Mouse (Mus musculus) lung, postnatal 25 days (tissue): ENCODE measurements around the gene Tsen15.

Source experiments
- DNase-seq: peaks from one replicate; pipeline ENCODE4 v3.0.0; 2022; ENCODE audit warnings: low spot score

Gene Tsen15

DNA sequence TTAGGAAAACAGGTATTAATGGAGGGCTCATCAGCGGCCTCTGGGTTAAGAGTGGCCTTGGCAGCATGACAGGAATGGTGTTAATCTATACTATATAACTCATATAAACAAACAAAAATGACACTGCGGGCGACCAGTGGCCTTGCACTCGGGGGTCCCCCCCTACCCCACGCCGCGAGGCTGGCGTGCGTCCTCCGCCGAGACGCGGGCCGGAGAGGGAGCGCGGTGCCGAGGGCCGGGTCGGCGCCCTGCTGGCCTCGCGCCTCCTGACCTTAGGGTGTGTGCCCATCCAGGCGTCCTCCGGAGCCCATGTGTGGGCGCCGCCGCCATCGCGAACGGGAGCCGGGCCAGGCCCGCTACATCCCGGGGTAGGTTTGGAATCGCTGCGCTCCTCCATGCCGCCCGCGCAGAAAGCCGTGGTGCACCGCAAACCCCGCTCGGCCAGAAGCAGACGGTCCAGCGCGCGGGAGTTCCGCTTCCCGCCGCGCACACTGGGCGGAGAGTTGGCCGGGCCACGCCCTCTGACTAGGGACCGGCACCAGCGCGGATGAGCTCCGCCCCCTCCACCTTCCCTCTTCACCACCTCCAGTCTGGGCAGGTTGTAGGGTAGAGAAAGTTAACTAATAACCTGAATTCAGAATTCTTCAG, at the start of gene Tsen15:
Gene Tsen15 (minus strand): TSS at position 501 of the 648 bp plus-strand sequence.
- DNase-seq = peak; percentile 88

GRCm38 (mm10) chr1:152434166-152434565, 47.7 kb upstream of the Tsen15 start:
- no peak for DNase-seq

DNA sequence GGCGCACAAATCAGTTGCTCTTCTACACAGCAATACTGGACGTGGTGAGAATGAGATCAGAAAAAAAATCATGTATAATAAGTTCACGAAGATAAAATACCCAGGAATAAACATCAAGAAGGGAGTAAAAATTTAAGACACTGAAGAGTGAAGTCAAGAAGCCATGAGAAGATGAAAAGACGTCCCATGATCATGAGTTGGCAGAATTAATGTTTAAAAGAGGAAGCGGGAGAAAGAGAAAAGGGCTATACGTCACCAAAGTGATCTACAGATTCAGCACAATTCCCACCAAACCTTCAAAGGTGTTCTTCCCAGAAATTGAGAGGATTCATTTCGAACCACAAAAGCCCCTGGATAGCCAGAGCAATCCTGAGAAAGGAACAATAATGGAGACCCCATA, 43.3 kb upstream of the Tsen15 start:
- DNase-seq = no peak

GRCm38 (mm10) chr1:152427912-152428581, 41.6 kb upstream of the Tsen15 start:
- DNase-seq = no peak

DNA sequence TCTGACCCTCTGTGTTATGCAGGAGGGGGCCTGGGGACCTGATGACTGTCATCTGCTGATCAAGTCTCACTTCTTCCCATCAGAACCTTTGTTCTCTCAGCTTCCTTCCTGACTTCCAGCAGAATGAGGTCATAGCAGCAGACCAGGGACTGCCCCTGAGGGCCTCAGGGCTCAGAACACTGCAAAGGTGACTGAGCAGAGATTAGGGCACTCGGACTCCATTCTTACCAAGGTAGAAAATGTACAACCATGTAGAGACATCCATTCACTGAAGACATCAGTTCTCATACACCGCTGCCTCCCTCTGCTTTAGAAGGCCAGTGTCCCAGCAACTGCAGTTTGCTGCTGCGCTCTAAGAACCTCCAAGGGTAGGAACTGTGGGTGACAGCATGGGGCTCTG, 36.6 kb upstream of the Tsen15 start:
- DNase-seq = no peak

DNA sequence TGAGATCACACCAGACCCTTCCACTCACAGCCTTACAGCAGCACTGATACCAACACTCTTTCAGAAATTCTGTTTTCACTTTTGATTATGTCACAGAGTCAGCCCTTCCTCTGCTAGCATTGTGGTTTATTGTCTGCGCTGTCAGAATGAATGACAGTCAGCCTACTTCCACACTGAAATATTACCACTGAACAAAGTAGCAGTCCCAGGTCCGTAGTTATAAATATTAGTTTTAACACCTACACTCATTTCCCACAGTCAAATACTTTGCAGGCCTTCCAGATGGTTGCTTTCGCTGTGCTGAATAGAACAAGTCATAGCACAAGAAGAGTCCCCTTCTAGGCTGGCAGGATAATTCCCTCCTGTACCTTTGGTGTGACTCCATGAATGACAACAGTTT, 35.8 kb upstream of the Tsen15 start:
- DNase-seq = no peak

GRCm38 (mm10) chr1:152417602-152418001, 31.1 kb upstream of the Tsen15 start:
- peak; percentile 31 for DNase-seq

DNA sequence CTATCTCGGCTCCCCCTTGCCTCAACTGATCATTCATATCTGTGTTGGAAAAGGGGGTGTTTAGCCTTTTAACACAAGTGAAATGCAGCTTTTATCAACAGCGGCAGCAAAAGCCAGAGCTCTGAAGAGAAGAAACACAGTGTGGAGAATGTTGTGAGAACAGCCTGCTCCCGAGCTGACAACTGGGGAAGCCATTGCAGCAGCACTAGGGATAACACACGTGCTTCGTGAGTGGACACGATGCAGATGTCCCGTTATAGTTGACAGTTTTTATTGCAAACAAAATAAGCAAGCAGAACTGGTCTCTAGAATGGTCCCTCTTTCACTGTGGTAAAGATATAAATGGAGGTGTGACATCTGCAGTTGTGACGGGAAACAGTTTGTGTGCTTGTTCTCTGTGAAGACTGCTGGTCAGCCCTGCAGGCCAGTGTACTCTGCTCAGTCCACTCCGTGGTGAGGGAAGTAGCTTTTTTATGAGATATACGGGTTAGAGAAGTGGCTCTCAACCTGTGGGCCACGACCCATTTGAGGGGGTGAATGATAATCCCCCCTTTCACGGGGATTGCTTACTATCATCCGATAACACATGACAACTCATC, 29.9 kb upstream of the Tsen15 start:
- no peak for DNase-seq

DNA sequence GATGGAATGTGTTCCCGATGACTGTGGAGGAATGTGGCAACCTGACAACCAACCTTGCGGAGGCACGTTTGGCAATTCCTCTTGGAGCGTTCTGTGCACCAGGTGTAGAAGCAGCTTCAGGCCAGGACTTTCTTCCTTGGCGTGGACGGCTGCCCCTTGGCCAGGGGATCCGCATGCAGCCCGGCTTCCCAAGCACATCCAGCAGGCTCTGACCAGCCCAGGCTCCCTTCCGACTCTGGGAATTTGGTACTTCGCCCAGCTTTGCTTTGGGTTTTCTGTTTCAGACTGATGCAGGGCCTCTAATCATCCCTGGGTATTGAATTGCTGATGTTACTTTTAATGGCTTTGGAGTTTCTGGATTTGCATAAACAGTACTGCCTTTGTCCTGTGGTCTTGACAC, 28.0 kb upstream of the Tsen15 start:
- no peak for DNase-seq

GRCm38 (mm10) chr1:152413961-152414360, 27.5 kb upstream of the Tsen15 start:
- no peak for DNase-seq

GRCm38 (mm10) chr1:152413116-152413515, 26.6 kb upstream of the Tsen15 start:
- DNase-seq = no peak

DNA sequence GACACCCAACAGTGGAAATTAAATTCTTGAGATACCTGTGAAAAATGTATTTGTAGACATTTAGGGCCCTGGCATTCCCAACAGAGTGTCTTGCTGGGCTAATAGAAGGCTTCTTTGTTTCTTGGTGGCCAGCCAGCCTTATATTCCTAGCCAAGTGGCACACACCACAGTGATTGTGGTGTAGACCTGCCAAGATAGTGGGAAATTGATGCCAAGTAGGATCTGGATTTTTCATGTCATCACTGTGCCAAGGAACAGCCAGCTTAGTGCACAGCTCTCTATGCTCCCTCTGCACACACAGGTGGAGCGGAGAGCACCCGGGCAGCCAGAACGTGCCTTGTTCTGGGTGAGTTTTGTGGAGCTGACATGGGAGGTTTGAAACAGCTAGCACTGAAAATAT, 24.2 kb upstream of the Tsen15 start:
- no peak for DNase-seq

DNA sequence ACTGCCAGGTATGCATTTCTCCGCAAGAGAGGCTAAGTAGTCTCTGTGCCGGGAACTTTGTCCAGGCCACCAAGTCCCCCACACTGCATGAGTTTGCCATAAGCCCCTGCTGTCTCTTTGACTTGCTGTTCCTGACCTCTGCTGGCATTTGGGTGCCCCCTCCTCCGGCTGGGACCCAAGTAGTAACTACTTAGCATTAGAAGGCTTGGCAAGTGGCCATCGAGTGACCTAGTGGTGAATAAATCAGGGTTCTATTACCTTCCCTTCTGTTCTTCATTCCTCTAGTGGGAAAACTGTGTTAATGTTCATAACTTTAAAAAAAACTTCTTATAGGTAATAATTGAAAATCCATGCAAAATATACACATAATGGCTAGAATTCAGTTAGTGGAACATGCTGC, 22.9 kb upstream of the Tsen15 start:
- no peak for DNase-seq

DNA sequence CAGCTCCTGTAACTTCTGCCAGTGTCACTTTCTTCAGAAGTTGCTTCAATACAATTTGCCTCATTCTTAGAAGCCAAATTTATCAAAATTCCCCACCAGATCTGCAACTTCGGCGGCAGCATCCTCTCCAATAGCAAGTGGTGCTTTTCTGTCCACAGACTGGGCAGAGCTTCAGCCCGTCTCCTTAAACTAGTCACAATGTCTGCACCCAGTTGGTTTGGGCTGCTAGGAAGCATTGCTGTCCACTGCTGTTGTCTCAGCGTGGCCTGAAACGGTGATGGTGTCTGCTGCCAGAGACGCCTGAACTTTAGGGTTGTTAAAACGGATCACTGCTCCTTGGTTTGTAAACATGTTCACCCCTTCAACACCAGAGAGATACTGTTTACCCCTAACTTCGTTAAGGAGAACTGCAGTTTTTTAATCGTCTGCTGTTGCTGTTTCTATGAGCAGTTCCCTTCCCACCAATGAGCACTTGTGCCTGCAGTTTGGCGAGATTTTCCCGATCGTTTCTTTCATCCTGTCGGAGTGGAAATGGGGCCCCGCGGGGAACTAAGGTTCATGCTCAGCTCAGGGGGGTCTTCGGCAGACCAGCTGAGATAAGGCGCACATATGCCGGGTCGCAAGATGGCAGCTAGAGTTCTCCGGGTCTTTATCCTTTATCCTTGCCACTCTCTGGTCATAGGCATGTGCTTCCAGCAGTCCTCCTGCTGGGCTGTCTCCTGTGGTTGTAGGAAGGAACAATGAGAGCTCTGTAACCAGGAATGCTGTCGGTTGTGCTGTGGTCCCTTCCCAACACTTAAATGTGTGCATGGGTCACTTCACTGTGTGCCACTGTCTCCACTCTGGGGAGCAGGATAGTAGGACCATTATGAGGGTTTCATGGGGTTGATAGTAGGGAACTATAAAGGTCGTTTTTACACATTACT, 20.8 kb upstream of the Tsen15 start:
- DNase-seq = no peak

GRCm38 (mm10) chr1:152400556-152401540, 14.4 kb upstream of the Tsen15 start:
- DNase-seq = no peak

- DNase-seq = peak; percentile 30
These were observed 13.5 kb upstream of the Tsen15 start, which contains the start of gene Colgalt2 for GRCm38 (mm10) chr1:152399790-152400555. Gene Colgalt2 (plus strand): TSS chr1:152399830.

- DNase-seq = no peak
These were observed 12.2 kb upstream of the Tsen15 start for GRCm38 (mm10) chr1:152398708-152399107.

DNA sequence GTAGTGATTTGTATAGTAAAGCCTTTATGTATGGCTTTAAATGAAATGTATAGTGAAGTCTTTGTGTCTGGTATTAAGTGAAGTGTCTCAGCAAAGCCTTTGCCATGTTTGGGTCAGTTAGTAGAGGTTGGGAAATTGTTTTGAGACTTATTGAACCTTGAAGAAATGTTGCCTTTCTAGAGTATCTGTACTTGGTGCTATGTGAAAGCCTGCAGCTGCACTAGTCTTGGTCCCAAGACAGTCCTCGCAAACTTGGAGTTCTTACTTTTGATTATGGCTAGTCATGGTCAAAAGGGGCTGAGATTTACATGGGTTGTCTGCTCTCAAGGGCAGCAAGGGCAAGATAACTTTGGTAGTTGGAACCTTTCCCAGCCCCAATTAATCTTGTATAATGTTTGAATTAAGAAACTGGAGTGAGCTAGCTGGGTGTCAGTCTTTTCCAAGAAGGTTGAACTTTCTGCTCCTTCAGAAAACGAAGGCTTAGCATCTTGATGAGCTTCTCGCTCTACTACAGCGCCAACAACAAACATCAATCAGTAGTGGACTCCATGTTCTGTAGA, 8.5 kb upstream of the Tsen15 start:
- peak; percentile 17 for DNase-seq

GRCm38 (mm10) chr1:152394137-152394536, 7.6 kb upstream of the Tsen15 start:
- no peak for DNase-seq

GRCm38 (mm10) chr1:152389271-152389670, 2.8 kb upstream of the Tsen15 start:
- DNase-seq = no peak
